Comparison of ENCODE assay signal across 13 mouse cellular contexts in the genomic region with DNA sequence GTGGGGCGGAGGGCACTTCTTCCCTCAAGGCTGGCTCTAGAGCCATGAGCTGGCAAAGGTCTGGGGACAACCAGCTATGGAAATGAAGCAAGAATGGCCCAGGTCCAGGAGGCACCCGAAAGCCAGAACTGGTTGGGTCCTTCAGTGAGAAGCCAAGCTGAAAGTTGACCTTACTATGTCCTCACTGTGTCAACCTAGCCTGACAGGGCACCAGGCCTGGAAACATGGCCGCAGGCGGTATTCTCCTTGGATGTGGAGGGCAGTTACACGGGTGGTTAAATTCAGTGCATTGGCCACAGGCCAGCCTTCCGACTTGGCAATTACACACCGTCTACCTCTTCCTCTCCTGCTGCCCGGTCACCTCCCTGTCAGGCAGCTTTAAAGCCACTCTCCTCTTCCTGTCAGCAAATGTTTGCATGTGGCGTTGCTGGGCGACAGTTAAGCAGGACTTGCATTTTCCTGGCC.
A peak's percentile ranks its signal among the peaks of the same experiment; 100 is the strongest.
DNase-seq lines count a peak whose midpoint lies in the region; ATAC-seq lines count a peak whose summit lies in the region.
"Had no signal": no experiment of that assay in that cellular context is flagged by ENCODE, and none has a peak within 500 bp of the region (broad histone marks: within the 10 kb centered on the region; RNA-seq: fewer than 3 reads in every experiment).

No protein-coding gene starts in this region.

- peak; percentile 48 for DNase-seq in left cerebral cortex, postnatal 4 days
- DNase-seq in left cerebral cortex, postnatal 36 days (ENCODE audit: low spot score in 2 of 2), result no peak
- peak; percentile 26 for DNase-seq in cerebellum, adult 9-11 months
- peak; percentile 86 to 89 for DNase-seq in kidney, postnatal 36 days
- no peak for DNase-seq in thymus, postnatal 10 days (ENCODE audit: low spot score in 2 of 2)
- DNase-seq in layer of hippocampus, adult 9-11 months, result no peak
- DNase-seq: right cerebral cortex, adult 18-20 months had no signal

- no peak overlapping the region for H3K4me2 ChIP-seq in heart, embryonic 16.5 days (ENCODE audit: low read depth, low read length)
- H3K4me2 ChIP-seq: midbrain, embryonic 12.5 days had no signal

- H3K27me3 ChIP-seq in heart, embryonic 16.5 days (ENCODE audit: control insufficient read depth, insufficient read depth, low read length), result no peaks in the 10 kb centered on the region; the same call in 1 of the 2 replicates
- H3K27me3 ChIP-seq: CH12.LX had no signal

- peak; percentile 69 for ATAC-seq in heart, embryonic 16.5 days (replicated peaks; ENCODE audit: extremely low read depth, insufficient read depth, low FRiP score)
- ATAC-seq in erythroid progenitor cell, adult 5-6 weeks (replicated peaks; ENCODE audit: low FRiP score, poor library complexity, severe bottlenecking), result no peak

- no peaks in the 10 kb centered on the region for H3K9me3 ChIP-seq in heart, embryonic 16.5 days (replicated peaks; ENCODE audit: control insufficient read depth, low read length)
- H3K9me3 ChIP-seq: midbrain, embryonic 12.5 days had no signal

- intact Hi-C loops in left cerebral cortex, postnatal 4 days (cut with DNase I), result no loop called here
- intact Hi-C loops in left cerebral cortex, postnatal 36 days (cut with DNase I), result no loop called here

- H3K4me1 ChIP-seq in heart, embryonic 16.5 days (ENCODE audit: control insufficient read depth, insufficient read depth, low read length), result peaks cover 10% of the 10 kb centered on the region
- H3K4me1 ChIP-seq: midbrain, embryonic 12.5 days had no signal

- H3K9ac ChIP-seq in heart, embryonic 16.5 days (ENCODE audit: low read length), result no peak overlapping the region
- H3K9ac ChIP-seq: midbrain, embryonic 12.5 days had no signal

- no peaks in the 10 kb centered on the region for H3K36me3 ChIP-seq in heart, embryonic 16.5 days (ENCODE audit: control insufficient read depth, insufficient read depth)
- H3K36me3 ChIP-seq: midbrain, embryonic 12.5 days had no signal

- H3K4me3 ChIP-seq in heart, embryonic 16.5 days (ENCODE audit: low read length), result no peak overlapping the region
- H3K4me3 ChIP-seq: erythroblast, embryonic 14.5 days; layer of hippocampus, adult 2 months; midbrain, embryonic 12.5 days had no signal

- H3K27ac ChIP-seq in heart, embryonic 16.5 days (ENCODE audit: low read length), result no peak overlapping the region; the same call in 1 of the 2 replicates
- H3K27ac ChIP-seq: layer of hippocampus, adult 2 months; midbrain, embryonic 12.5 days had no signal

- WGBS in heart, embryonic 16.5 days, result 48% methylated on average over 10 of the region's 10 CpGs

Comparison
In these comparisons a context has a peak if more than half of its experiments do, and no peak if none do; other contexts are left out.
1. DNase-seq: peak in left cerebral cortex, postnatal 4 days (single experiment), cerebellum, adult 9-11 months (single experiment) and kidney, postnatal 36 days (2 of 2); none in left cerebral cortex, postnatal 36 days (0 of 2), thymus, postnatal 10 days (0 of 2) and layer of hippocampus, adult 9-11 months (single experiment).